Mouse (Mus musculus): ENCODE data around the gene Sept10.

The Sept10 gene

DNA sequence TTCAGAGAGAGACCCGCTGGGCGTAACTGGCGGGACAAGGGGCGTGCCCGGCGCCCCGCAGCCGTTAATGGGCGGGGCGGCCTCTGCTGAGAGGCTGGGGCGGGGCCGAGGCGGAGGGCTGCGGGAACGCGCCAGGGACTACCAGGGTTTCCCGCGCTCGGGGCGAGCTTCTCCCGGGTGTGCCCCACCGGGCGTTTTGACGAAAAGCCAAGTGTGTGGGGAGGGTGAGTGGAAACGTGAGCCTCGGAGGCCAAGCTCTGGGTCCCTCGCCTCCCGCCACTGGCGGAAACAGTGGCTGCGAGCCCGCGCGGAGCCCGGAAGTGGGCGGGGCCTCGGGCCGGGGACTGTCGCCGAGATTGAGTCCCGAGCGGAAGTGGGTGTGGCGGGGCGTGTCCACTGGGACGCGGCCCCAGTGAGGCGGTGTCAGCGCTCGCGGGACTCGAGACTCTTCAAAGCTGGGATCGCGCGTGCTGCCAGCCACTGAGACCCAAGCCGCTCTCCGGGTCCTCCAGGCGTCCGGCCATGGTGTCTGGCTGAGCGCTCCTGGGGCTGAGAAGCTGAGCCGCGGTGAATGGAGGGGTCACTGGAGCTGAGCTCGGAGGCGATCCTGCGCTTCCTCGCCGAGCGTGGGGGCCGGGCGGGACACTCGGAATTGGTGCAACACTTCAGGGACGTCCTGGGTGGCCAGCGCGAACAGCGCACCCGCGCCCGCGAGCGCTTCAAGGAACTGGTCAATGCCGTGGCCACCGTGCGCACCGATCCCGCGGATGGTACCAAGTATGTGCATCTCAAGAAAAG, at the start of gene Sept10, which contains the start of gene Sowahc:
TSS of gene Sept10 (minus strand) at position 375 of the 798 bp plus-strand sequence.
TSS of gene Sowahc (plus strand) at position 481 of the 798 bp plus-strand sequence.
- in situ Hi-C loops (cut with MseI, MboI) = no loop called here

DNA sequence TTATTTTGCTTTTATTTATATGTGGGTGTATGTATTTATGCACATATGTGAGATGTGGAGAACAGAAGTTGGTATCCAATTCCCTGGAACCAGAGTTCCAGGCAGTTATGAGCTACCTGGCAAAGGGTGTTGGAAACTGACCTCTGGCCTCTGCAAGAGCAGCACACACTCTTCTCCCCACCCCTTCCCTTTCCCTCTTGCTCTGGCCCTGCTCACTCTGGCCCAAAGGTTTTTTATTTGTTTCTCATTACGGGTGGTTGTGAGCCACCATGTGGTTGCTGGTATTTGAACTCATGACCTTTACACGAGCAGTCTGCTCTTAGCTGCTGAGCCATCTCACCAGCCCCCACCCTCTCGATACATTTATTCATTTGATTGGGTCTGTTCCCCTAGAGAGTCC, 47.1 kb upstream of the Sept10 start:
- in situ Hi-C loops (cut with MseI, MboI) = no loop called here

GRCm38 (mm10) chr10:59268109-59268508, 46.5 kb upstream of the Sept10 start:
- in situ Hi-C loops (cut with MseI, MboI) = no loop called here

DNA sequence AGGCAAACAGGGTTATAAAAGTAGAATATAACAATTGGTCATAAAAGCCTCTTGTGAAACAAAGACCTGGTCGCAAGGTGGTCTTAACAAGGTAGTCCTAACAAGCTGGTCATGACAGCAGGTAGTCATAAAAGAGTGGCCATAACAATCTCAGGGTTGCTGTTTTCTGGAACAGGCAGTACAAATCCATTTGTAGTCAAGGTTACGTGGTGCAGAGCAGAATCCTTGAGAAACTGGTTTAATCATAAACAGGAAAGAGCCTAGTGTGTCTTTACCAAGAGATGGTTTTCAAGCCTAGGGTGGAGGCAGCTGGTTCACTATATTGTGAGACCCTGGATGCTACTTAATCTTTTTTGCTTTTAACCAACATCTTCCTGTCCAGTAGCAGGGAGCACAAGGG, 45.6 kb upstream of the Sept10 start:
- in situ Hi-C loops (cut with MseI, MboI) = no loop called here

GRCm38 (mm10) chr10:59266097-59266496, 44.5 kb upstream of the Sept10 start:
- in situ Hi-C loops (cut with MseI, MboI) = no loop called here

DNA sequence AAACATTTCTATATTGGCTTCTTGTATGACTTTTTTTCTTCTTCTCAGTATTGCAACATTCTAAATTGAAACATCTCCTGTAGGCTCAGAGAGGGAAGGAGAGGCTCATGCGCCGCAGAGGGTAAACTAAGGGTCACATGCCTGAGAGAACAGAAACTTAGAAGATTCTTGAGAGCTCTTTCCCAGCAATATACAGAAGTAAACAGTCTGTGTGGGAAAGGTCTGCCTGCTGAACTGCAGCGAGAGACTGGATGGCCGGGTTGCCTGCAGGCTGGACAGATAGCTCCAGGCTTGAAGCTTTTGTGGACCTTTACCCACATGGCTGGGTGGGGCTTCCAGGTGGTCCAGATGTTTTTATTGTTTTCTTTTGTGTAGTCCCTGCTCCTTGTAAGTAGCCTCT, 44.0 kb upstream of the Sept10 start:
- in situ Hi-C loops (cut with MseI, MboI) = no loop called here

- in situ Hi-C loops (cut with MseI, MboI) = no loop called here
These were observed 43.4 kb upstream of the Sept10 start for GRCm38 (mm10) chr10:59265067-59265466.

DNA sequence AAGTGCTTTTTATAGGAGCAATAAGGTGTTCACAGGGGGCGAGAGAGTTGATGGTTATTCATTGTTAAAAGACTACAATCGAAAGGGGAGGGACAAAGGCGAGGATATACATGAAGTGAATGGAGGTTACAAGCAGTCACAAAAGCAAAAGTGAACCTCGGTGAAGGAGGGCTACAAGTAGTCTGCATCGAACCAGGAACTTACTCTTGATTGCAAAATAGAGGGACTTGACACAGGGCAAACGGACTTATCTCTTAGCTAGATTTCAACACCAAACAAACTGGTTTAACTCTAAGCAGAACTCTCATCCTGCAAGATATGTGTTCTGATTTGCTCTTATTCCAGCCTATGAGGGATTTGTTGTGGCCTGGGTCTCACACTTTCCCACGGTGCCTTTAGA, 41.3 kb upstream of the Sept10 start:
- in situ Hi-C loops (cut with MseI, MboI) = no loop called here

- in situ Hi-C loops (cut with MseI, MboI) = no loop called here
These were observed 40.4 kb upstream of the Sept10 start for GRCm38 (mm10) chr10:59262021-59262420.

DNA sequence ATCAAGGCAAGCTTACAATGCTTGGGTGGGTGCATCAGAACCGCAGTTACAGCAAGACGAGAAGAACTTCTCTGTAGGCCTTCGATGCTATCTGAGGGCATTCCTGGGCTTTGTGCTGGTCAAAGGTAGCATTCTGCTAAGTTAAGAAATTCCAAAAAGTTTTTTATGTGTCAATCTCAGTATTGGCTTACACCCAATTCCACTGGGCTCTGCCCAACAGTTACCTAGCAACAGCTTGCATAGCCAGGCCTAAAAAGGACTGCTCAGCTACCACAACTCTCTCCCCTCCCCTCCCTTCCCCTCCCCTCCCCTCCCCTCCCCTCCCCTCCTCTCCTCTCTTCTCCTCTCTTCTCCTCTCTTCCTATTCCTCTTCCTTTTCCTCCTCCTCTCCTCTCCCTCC, 40.0 kb upstream of the Sept10 start:
- in situ Hi-C loops (cut with MseI, MboI) = no loop called here

GRCm38 (mm10) chr10:59259572-59259971, 37.9 kb upstream of the Sept10 start:
- in situ Hi-C loops (cut with MseI, MboI) = no loop called here

- in situ Hi-C loops (cut with MseI, MboI) = no loop called here
These were observed 34.9 kb upstream of the Sept10 start for GRCm38 (mm10) chr10:59256533-59256932.

DNA sequence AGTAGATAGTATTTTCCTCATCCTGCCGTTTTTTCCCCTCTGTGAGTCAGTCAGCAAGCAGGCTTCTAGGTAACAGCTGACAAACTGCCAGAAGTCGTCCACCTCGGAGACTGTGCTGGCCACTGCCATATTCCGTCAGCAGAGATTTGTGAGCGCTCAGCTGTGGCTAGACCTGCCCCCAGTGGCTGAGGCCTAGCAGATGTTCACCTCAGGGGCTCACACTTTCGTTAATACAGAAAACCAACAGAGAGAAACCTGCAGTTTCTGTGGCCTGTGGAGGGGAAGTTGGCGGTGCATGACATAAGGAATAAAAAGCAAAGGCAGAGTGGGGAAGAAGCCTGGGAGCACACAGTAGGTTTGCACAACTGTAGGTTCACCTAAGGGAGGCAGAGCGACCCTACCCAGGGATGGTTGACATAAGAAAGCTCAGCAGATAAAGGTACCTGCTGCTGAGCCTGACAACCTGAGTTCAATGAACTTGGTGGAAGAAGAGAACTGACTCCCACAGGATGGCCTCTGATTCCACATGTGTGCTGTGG, 32.0 kb upstream of the Sept10 start:
- in situ Hi-C loops (cut with MseI, MboI) = no loop called here

DNA sequence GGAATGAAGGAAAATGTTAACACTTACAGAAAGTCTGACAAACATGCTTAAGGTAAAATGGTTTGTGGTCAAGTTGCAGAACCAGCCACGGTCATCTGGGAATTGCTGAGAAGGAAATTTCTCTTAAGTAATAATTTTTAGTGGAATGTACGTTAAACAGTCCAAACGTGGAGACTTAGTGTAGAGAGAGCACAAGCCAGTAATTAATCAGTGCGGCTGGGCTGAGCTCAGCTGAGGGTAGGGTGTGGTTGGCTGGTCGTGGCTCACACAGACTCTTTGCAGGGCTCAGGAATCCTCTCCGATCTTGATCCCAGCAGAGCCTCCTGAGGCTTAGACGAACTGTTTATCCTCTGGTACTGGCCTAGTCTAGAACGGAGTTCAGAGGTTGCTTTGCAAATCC, 30.7 kb upstream of the Sept10 start:
- in situ Hi-C loops (cut with MseI, MboI) = no loop called here

- in situ Hi-C loops (cut with MseI, MboI) = no loop called here
These were observed 30.3 kb upstream of the Sept10 start for GRCm38 (mm10) chr10:59251980-59252379.

DNA sequence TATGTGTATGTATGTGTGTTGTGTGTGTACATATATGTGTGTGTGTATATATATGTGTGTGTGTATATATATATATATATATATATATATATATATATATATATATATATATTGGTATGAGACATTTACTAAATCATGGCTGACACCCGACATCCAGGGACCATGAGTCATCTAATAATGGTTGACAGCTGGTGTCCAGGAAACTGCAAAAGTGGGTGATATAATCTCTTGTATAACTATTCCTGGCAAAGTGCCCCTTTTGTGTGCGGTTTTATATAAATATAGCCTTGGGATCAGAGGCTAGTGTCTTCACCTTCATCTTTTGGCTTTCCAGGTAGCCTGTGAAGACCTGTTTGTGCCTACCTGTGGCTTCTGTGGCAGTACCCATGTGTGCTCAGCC, 29.0 kb upstream of the Sept10 start:
- in situ Hi-C loops (cut with MseI, MboI) = no loop called here

- in situ Hi-C loops (cut with MseI, MboI) = no loop called here
These were observed 27.9 kb upstream of the Sept10 start for GRCm38 (mm10) chr10:59249531-59249930.

DNA sequence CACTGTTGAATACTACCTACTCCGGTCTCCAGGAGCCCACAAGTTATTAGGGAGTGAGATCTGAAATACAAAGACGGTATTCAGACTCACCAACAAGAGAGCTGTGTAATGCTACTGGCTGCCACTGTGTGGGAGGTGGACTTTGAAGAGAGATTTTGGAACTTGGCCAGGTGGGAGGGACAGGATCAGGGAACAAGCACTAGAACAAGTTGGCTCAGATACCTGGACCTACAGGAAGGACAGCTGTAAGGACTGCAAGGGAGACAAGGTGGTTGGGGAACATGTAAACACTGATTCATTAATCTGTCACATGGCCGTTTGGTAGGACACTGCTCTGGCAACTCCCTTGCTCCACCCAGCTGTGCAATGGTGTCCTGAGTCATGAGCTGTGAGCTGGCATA, 19.5 kb upstream of the Sept10 start:
- in situ Hi-C loops (cut with MseI, MboI) = no loop called here

- in situ Hi-C loops (cut with MseI, MboI) = no loop called here
These were observed 16.1 kb upstream of the Sept10 start for GRCm38 (mm10) chr10:59237757-59238156.

DNA sequence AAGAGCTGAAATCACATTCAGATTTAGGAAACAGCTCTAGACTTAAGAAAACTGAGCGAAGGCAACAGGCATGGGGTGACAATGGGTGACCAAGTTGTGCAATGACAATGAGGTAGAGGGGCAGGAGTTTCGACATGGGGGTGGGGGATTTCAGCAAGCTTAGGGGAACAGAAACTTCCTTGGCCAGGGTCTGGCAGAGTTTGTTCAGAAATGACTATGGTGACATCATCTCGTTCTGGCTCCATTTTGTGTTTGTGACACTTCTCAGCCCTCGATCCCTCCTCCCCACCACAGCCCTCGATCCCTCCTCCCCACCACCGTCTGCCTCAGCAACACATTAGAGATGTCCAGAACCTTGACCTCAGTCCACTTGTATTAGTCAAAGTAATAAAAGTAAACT, 14.8 kb upstream of the Sept10 start:
- in situ Hi-C loops (cut with MseI, MboI) = no loop called here

GRCm38 (mm10) chr10:59235847-59236246, 14.2 kb upstream of the Sept10 start:
- in situ Hi-C loops (cut with MseI, MboI) = no loop called here

- in situ Hi-C loops (cut with MseI, MboI) = no loop called here
These were observed 13.6 kb upstream of the Sept10 start for GRCm38 (mm10) chr10:59235227-59235626.

DNA sequence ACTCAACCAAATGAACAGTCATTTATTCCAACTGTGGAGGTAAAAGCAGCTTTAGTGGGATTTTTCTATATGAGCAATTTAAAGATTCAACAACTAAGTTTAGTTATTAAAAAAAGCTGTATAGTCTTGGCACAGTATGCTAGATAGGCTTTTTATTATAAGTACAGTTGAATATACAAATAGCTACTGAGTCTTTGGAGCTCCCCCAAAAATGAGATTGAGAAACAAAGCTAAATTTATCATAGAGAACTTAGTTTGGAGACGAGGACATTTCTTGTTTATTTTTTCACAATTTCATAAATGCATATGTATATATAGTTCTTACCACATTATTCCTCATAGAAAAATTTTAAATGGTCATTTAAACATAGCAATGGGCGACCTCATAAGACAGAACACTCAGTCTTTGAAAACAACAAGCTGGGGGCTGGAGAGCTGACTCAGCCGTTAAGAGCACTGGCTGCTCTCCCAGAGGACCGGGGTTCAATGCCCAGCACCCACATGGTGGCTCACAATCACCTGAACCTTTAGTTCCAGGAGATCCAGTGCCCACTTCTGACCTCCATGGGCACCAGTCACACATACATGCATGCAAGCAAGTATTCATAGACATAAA, 7.7 kb upstream of the Sept10 start:
- in situ Hi-C loops (cut with MseI, MboI) = no loop called here

All from mouse trophoblast stem cell (cell line).